Mouse (Mus musculus) ES-Bruce4 (cell line): ENCODE data around the gene Clint1.

Experiments
- CTCF ChIP-seq: IDR thresholded peaks from one replicate; pipeline ENCODE4 v1.8.1; 2011; ENCODE audit warnings: low read depth, low read length
- POLR2A ChIP-seq: IDR thresholded peaks from one replicate; pipeline ENCODE4 v1.8.1; 2011; ENCODE audit warnings: low read length; ENCODE audit not compliant: insufficient read depth

DNA sequence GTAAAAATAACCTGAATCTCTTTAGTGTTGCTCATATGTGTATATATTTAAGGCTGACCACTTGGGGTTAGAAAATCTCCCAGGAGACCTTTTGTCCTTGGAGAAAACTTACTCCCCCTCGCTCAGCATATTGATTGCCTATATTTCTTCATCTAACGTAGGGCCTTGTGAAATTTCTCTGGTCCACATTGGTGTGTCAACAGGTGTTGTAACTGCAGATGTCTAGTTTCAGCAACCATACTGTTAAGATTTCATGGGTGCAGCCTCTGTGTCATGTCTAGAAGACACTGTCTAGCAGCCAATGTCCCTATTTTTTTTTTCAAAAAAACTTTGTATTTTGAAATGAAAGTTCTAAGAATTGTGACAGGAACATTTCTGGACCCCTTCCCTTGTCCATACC, 14.0 kb downstream of the Clint1 start:
- no peak for TF ChIP-seq POLR2A
- TF ChIP-seq CTCF, result no peak
